Mouse (Mus musculus): ENCODE measurements around the gene Alg14. TPM values are rescaled to one million over a fixed set of nuclear protein-coding genes. Genes with fewer than 3 reads are reported as not detected.

Alg14 gene
- polyA plus RNA-seq (2015; fragmentation: Nextera tagmentation; extraction: Ambion mirVana): 40.0 and 42.9 TPM in 2 replicates

GRCm38 (mm10) chr3:121291560-121292258 is at the start of gene Alg14:
TSS of gene Alg14 (plus strand) at chr3:121291773.
- peak within 1 kb of the TSS; percentile 97 for H3K27ac ChIP-seq (replicated peaks)
- H3K4me1 ChIP-seq: peaks cover 4% of the 10 kb centered on the region; the same call in 1 of the 2 replicates
- peak within 1 kb of the TSS; percentile 73 for H3K4me3 ChIP-seq (replicated peaks)
- no peaks in the 10 kb centered on the region for H3K9me3 ChIP-seq (replicated peaks)
- ATAC-seq (ENCODE audit: insufficient number of reproducible peaks, low FRiP score, low TSS enrichment, low read depth): peak; percentile 96
- peak within 1 kb of the TSS; percentile 59 for H3K9ac ChIP-seq
- peak within 1 kb of the TSS; percentile 65 for H3K4me2 ChIP-seq (replicated peaks)
- H3K27me3 ChIP-seq: no peaks in the 10 kb centered on the region
- H3K36me3 ChIP-seq: no peaks in the 10 kb centered on the region; the same call in 1 of the 2 replicates
- WGBS: under 1% methylated on average over 42 of the region's 42 CpGs

- peaks cover 9% of the 10 kb centered on the region; the same call in 1 of the 2 replicates for H3K4me1 ChIP-seq
- no peaks in the 10 kb centered on the region for H3K36me3 ChIP-seq
- H3K27ac ChIP-seq (replicated peaks): no peak overlapping the region
- WGBS: 34% methylated on average over 9 of the region's 9 CpGs
- no peak for ATAC-seq (ENCODE audit: insufficient number of reproducible peaks, low FRiP score, low TSS enrichment, low read depth)
- no peaks in the 10 kb centered on the region for H3K27me3 ChIP-seq
- no peak overlapping the region for H3K9ac ChIP-seq
- H3K9me3 ChIP-seq (replicated peaks): no peaks in the 10 kb centered on the region
- H3K4me3 ChIP-seq (replicated peaks): no peak overlapping the region
- no peak overlapping the region for H3K4me2 ChIP-seq (replicated peaks)
These were observed 49.2 kb upstream of the Alg14 start for GRCm38 (mm10) chr3:121242111-121242936.

- no peak overlapping the region for H3K9ac ChIP-seq
- H3K4me2 ChIP-seq (replicated peaks): no peak overlapping the region
- H3K9me3 ChIP-seq (replicated peaks): no peaks in the 10 kb centered on the region
- no peak overlapping the region for H3K4me3 ChIP-seq (replicated peaks)
- H3K27me3 ChIP-seq: no peaks in the 10 kb centered on the region
- ATAC-seq (ENCODE audit: insufficient number of reproducible peaks, low FRiP score, low TSS enrichment, low read depth): peak; percentile 83; the same call in 1 of the 2 replicates
- peaks cover 9% of the 10 kb centered on the region; the same call in 1 of the 2 replicates for H3K4me1 ChIP-seq
- no peak overlapping the region for H3K27ac ChIP-seq (replicated peaks)
- no peaks in the 10 kb centered on the region for H3K36me3 ChIP-seq
- 48% methylated on average over 4 of the region's 4 CpGs for WGBS
These were observed 48.6 kb upstream of the Alg14 start for GRCm38 (mm10) chr3:121242941-121243340.

GRCm38 (mm10) chr3:121250048-121250447 is 41.5 kb upstream of the Alg14 start:
- no peaks in the 10 kb centered on the region for H3K9me3 ChIP-seq (replicated peaks)
- no peak overlapping the region for H3K4me3 ChIP-seq (replicated peaks)
- no peak overlapping the region for H3K4me2 ChIP-seq (replicated peaks)
- no peaks in the 10 kb centered on the region for H3K4me1 ChIP-seq
- H3K27me3 ChIP-seq: no peaks in the 10 kb centered on the region
- H3K36me3 ChIP-seq: no peaks in the 10 kb centered on the region
- WGBS: 84% methylated on average over 9 of the region's 9 CpGs
- no peak overlapping the region for H3K9ac ChIP-seq
- H3K27ac ChIP-seq (replicated peaks): no peak overlapping the region
- no peak for ATAC-seq (ENCODE audit: insufficient number of reproducible peaks, low FRiP score, low TSS enrichment, low read depth)

- Histone ChIP-seq H3K27ac (replicated peaks) (no peak overlapping the region), H3K9ac (no peak overlapping the region), H3K27me3 (no peaks in the 10 kb centered on the region), H3K9me3 (replicated peaks) (no peaks in the 10 kb centered on the region), H3K4me3 (replicated peaks) (no peak overlapping the region), H3K4me2 (replicated peaks) (no peak overlapping the region), H3K4me1 (no peaks in the 10 kb centered on the region), H3K36me3 (no peaks in the 10 kb centered on the region)
- no peak for ATAC-seq (ENCODE audit: insufficient number of reproducible peaks, low FRiP score, low TSS enrichment, low read depth)
- 62% methylated on average over 19 of the region's 19 CpGs for WGBS
These were observed 40.8 kb upstream of the Alg14 start for GRCm38 (mm10) chr3:121250576-121251433.

GRCm38 (mm10) chr3:121255501-121255900 is 36.1 kb upstream of the Alg14 start:
- Histone ChIP-seq H3K36me3 (no peaks in the 10 kb centered on the region), H3K4me3 (replicated peaks) (no peak overlapping the region), H3K9ac (no peak overlapping the region), H3K9me3 (replicated peaks) (no peaks in the 10 kb centered on the region), H3K27me3 (peaks cover 15% of the 10 kb centered on the region), H3K4me1 (no peaks in the 10 kb centered on the region; the same call in 1 of the 2 replicates), H3K27ac (replicated peaks) (no peak overlapping the region), H3K4me2 (replicated peaks) (no peak overlapping the region)
- WGBS: 84% methylated on average over 7 of the region's 7 CpGs
- ATAC-seq (ENCODE audit: insufficient number of reproducible peaks, low FRiP score, low TSS enrichment, low read depth): no peak

- Histone ChIP-seq H3K27ac (replicated peaks) (no peak overlapping the region), H3K9ac (no peak overlapping the region), H3K36me3 (no peaks in the 10 kb centered on the region), H3K4me2 (replicated peaks) (no peak overlapping the region), H3K27me3 (peaks cover 22% of the 10 kb centered on the region), H3K4me1 (no peaks in the 10 kb centered on the region; the same call in 1 of the 2 replicates), H3K4me3 (replicated peaks) (no peak overlapping the region), H3K9me3 (replicated peaks) (no peaks in the 10 kb centered on the region)
- no peak for ATAC-seq (ENCODE audit: insufficient number of reproducible peaks, low FRiP score, low TSS enrichment, low read depth)
- WGBS: 79% methylated on average over 8 of the region's 8 CpGs
These were observed 35.4 kb upstream of the Alg14 start for GRCm38 (mm10) chr3:121256131-121256530.

- WGBS: 79% methylated on average over 10 of the region's 10 CpGs
- ATAC-seq (ENCODE audit: insufficient number of reproducible peaks, low FRiP score, low TSS enrichment, low read depth): no peak
- Histone ChIP-seq H3K4me2 (replicated peaks) (no peak overlapping the region), H3K9ac (no peak overlapping the region), H3K27me3 (peaks cover 31% of the 10 kb centered on the region), H3K4me1 (peaks cover 5% of the 10 kb centered on the region), H3K4me3 (replicated peaks) (no peak overlapping the region), H3K36me3 (no peaks in the 10 kb centered on the region), H3K27ac (replicated peaks) (no peak overlapping the region), H3K9me3 (replicated peaks) (no peaks in the 10 kb centered on the region)
These were observed 34.2 kb upstream of the Alg14 start for GRCm38 (mm10) chr3:121257418-121257817.

GRCm38 (mm10) chr3:121258521-121259478 is 32.8 kb upstream of the Alg14 start:
- no peak overlapping the region for H3K4me2 ChIP-seq (replicated peaks)
- ATAC-seq (ENCODE audit: insufficient number of reproducible peaks, low FRiP score, low TSS enrichment, low read depth): no peak
- H3K36me3 ChIP-seq: no peaks in the 10 kb centered on the region
- no peak overlapping the region for H3K27ac ChIP-seq (replicated peaks)
- WGBS: 69% methylated on average over 20 of the region's 20 CpGs
- peaks cover 37% of the 10 kb centered on the region for H3K27me3 ChIP-seq
- no peak overlapping the region for H3K4me3 ChIP-seq (replicated peaks)
- no peak overlapping the region for H3K9ac ChIP-seq
- H3K9me3 ChIP-seq (replicated peaks): no peaks in the 10 kb centered on the region
- H3K4me1 ChIP-seq: peaks cover 12% of the 10 kb centered on the region

GRCm38 (mm10) chr3:121260041-121260440 is 31.5 kb upstream of the Alg14 start:
- Histone ChIP-seq H3K36me3 (no peaks in the 10 kb centered on the region), H3K9me3 (replicated peaks) (no peaks in the 10 kb centered on the region), H3K27me3 (peaks cover 47% of the 10 kb centered on the region), H3K4me2 (replicated peaks) (no peak overlapping the region), H3K27ac (replicated peaks) (no peak overlapping the region), H3K4me3 (replicated peaks) (no peak overlapping the region), H3K9ac (no peak overlapping the region), H3K4me1 (peaks cover 12% of the 10 kb centered on the region)
- WGBS: 75% methylated on average over 7 of the region's 7 CpGs
- no peak for ATAC-seq (ENCODE audit: insufficient number of reproducible peaks, low FRiP score, low TSS enrichment, low read depth)

Data from embryonic facial prominence, embryonic 15.5 days (tissue).